Mouse (Mus musculus) erythroblast, embryonic 14.5 days (primary cell): ENCODE data around the gene Usp16. TPM values are rescaled to one million over a fixed set of nuclear protein-coding genes. Genes with fewer than 3 reads are reported as not detected.
A peak's percentile ranks its signal among the peaks of the same experiment; 100 is the strongest.

Experiments
- H3K27me3 ChIP-seq: 2 replicates; pipeline ENCODE4 v1.6.1; 2012; ENCODE audit warnings: inconsistent platforms; ENCODE audit not compliant: control insufficient read depth
- H3K36me3 ChIP-seq: 2 replicates; pipeline ENCODE4 v1.6.1; 2012; ENCODE audit warnings: mild to moderate bottlenecking, inconsistent platforms; ENCODE audit not compliant: control insufficient read depth
- H3K4me1 ChIP-seq: 2 replicates; pipeline ENCODE4 v1.6.1; 2012; ENCODE audit warnings: inconsistent platforms; ENCODE audit not compliant: control insufficient read depth
- H3K4me3 ChIP-seq: replicated peaks from 2 replicates; pipeline ENCODE3; 2012; ENCODE audit warnings: moderate library complexity, mild to moderate bottlenecking, inconsistent platforms
- H3K9me3 ChIP-seq: 2 replicates; pipeline ENCODE4 v1.6.1; 2012; ENCODE audit warnings: low read length, inconsistent platforms, mixed read lengths; ENCODE audit not compliant: control insufficient read depth
- GATA1 ChIP-seq: IDR thresholded peaks from 2 replicates; pipeline ENCODE4 v1.6.1; 2012; ENCODE audit warnings: low read length, inconsistent platforms, mixed read lengths
- TAL1 ChIP-seq: IDR thresholded peaks from 3 replicates; pipeline ENCODE4 v1.6.1; 2012; ENCODE audit warnings: low read length, inconsistent platforms, mixed read lengths
- polyA plus RNA-seq: library from polyadenylated mRNA; stranded (reverse); fragments of >175 nt; gene quantifications from 2 replicates; pipeline ENCODE4 v1.2.3, GENCODE M21; 2012

Gene Usp16
- polyA plus RNA-seq, 1 experiment, result 1.1 TPM

DNA sequence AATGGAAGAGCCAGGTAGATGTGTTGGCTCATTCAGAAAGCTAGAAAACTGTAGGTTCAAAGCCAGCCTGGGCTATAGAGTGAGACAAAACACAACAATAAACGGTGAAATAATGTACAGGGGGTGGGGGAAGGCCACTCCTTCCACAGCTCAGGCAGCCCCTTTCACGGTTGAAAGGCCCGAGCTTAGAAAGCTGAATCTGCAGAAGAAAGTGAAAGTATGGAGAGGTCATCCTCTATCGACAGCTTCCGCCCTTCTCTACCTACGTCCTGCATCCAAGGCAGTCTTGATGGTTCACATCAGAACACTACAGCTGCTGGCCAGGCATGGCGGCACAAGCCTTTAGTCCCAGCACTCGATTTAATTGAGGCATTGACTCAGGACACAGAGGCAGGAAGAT is 15.8 kb upstream of the Usp16 start:
- TF ChIP-seq TAL1 (no peak), GATA1 (no peak)
- Histone ChIP-seq H3K4me1 (peaks cover 29% of the 10 kb centered on the region), H3K36me3 (peaks cover 6% of the 10 kb centered on the region), H3K4me3 (no peak overlapping the region), H3K27me3 (peaks cover 4% of the 10 kb centered on the region), H3K9me3 (no peaks in the 10 kb centered on the region)

DNA sequence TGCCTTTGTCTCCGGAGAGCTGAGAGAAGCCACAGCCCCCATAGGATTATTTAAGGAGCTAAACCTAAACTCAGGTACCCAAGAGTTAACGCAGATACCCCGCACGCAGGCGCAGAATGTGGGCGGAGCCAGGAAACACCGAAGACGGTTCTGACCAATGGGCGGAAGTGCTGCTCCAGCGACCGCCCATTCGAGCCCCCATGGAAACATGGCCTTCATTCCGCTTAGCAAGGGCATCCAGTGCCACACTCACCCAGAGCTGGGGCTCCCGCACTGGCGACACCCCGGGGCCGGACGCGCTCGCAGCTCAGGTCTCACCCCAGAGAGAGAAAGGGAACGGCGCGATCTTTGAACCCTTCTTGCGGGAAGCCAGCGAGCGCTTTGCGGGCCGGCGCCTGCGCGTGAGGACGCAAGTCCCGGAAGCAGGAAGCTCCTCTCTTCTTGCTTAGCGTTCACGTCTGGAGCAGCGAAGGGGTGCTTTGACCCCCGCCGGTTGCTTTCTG is 14.3 kb upstream of the Usp16 start, which contains the start of gene Rwdd2b:
Gene Rwdd2b, minus strand, starts transcription at position 390 of the 503 bp plus-strand sequence.
- H3K4me1 ChIP-seq, result peaks cover 25% of the 10 kb centered on the region
- peaks cover 11% of the 10 kb centered on the region for H3K27me3 ChIP-seq
- no peaks in the 10 kb centered on the region for H3K9me3 ChIP-seq
- H3K4me3 ChIP-seq, result peak within 1 kb of the TSS; percentile 94
- peaks cover 4% of the 10 kb centered on the region; the same call in 1 of the 2 replicates for H3K36me3 ChIP-seq
- TF ChIP-seq TAL1, result no peak
- no peak for TF ChIP-seq GATA1

- TF ChIP-seq TAL1 (no peak), GATA1 (no peak)
- Histone ChIP-seq H3K9me3 (no peaks in the 10 kb centered on the region), H3K4me3 (peak overlapping the region; percentile 94), H3K36me3 (peaks cover 1% of the 10 kb centered on the region; the same call in 1 of the 2 replicates), H3K4me1 (peaks cover 22% of the 10 kb centered on the region), H3K27me3 (peaks cover 11% of the 10 kb centered on the region)
Observed at GRCm38 (mm10) chr16:87441089-87441488, 13.4 kb upstream of the Usp16 start.

DNA sequence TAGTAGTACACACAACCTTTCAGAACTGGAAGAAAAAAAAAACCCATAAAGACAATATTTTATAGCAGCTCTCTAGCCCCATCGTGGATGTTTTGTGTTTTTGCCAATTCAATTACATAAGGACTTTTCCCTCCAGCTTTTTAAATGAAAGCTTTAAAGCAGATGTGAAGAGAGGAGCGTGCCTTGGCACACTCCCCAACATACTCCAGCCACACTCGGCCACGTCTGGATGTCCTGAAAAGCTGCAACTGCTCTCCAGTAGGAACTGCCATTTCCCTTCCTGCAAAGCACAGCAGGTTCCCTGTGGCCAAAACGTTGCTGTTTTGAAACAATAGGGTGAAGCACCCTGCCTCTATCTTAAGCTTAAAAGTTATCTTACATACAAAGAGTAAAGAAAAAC is 12.2 kb upstream of the Usp16 start:
- H3K9me3 ChIP-seq, result no peaks in the 10 kb centered on the region

GRCm38 (mm10) chr16:87443245-87443644 is 11.3 kb upstream of the Usp16 start:
- peaks cover 22% of the 10 kb centered on the region for H3K4me1 ChIP-seq
- H3K9me3 ChIP-seq, result no peaks in the 10 kb centered on the region
- H3K36me3 ChIP-seq, result no peaks in the 10 kb centered on the region
- H3K27me3 ChIP-seq, result peaks cover 13% of the 10 kb centered on the region
- H3K4me3 ChIP-seq, result no peak overlapping the region
- no peak for TF ChIP-seq TAL1
- no peak for TF ChIP-seq GATA1

More for the DNA sequence above, 12.2 kb upstream of the Usp16 start:
- H3K4me1 ChIP-seq, result peaks cover 22% of the 10 kb centered on the region
- no peak for TF ChIP-seq TAL1
- no peak for TF ChIP-seq GATA1
- H3K36me3 ChIP-seq, result no peaks in the 10 kb centered on the region
- H3K27me3 ChIP-seq, result peaks cover 13% of the 10 kb centered on the region
- H3K4me3 ChIP-seq, result no peak overlapping the region

DNA sequence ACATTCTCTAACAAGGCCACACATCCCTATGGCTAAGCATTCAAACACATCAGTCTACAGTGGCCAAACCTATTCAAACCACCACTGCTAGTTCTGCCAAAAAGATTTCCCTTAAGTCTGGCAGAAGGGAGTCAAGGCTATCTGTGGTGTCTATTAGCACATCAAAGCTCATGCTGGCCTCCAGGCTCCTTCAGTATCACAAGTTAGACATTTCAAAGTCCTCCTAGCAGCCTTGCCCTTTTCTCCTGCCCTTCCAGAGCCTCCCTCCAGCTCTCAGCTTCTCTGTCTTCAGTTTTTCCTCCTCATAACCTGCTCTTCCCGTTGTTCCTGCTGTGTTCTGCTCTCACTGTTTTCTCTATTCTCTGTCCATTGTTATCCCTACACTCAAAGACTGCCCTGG is 10.4 kb upstream of the Usp16 start:
- TF ChIP-seq GATA1 (no peak), TAL1 (no peak)
- no peaks in the 10 kb centered on the region for H3K36me3 ChIP-seq
- H3K27me3 ChIP-seq, result peaks cover 13% of the 10 kb centered on the region
- H3K4me3 ChIP-seq, result no peak overlapping the region
- H3K4me1 ChIP-seq, result peaks cover 19% of the 10 kb centered on the region
- H3K9me3 ChIP-seq, result no peaks in the 10 kb centered on the region

DNA sequence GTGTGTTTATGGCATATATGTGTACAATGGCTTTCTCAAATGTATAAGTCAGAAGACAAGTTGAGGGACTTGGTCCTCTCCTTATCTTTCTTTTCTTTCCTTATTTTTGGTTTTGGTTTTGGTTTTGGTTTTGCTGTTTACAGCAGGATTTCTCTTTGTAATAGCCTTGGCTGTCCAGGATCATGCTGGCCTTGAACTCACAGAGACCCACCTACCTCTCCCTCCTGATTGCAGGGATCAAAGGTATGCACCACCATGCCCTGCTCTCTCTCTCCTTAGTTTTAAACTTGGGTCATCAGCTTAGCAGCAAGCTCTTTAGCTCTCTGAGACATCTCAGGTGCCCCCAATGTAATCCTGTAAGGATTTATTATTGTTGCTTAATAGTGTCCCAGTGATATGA is 9.4 kb upstream of the Usp16 start:
- TF ChIP-seq TAL1, result no peak
- no peak for TF ChIP-seq GATA1
- no peaks in the 10 kb centered on the region for H3K36me3 ChIP-seq
- H3K27me3 ChIP-seq, result peaks cover 13% of the 10 kb centered on the region
- no peaks in the 10 kb centered on the region for H3K9me3 ChIP-seq
- H3K4me3 ChIP-seq, result no peak overlapping the region
- peaks cover 11% of the 10 kb centered on the region for H3K4me1 ChIP-seq

- Histone ChIP-seq H3K36me3 (no peaks in the 10 kb centered on the region), H3K4me1 (peaks cover 11% of the 10 kb centered on the region), H3K4me3 (no peak overlapping the region), H3K27me3 (peaks cover 13% of the 10 kb centered on the region), H3K9me3 (no peaks in the 10 kb centered on the region)
- TF ChIP-seq GATA1, result no peak
- TF ChIP-seq TAL1, result no peak
Observed at GRCm38 (mm10) chr16:87445528-87445927, 9.0 kb upstream of the Usp16 start.

- TF ChIP-seq TAL1 (no peak), GATA1 (no peak)
- H3K27me3 ChIP-seq, result no peaks in the 10 kb centered on the region; the same call in 1 of the 2 replicates
- peaks cover 34% of the 10 kb centered on the region for H3K4me1 ChIP-seq
- H3K4me3 ChIP-seq, result no peak overlapping the region
- peaks cover 2% of the 10 kb centered on the region; the same call in 1 of the 2 replicates for H3K9me3 ChIP-seq
- no peaks in the 10 kb centered on the region for H3K36me3 ChIP-seq
Observed at GRCm38 (mm10) chr16:87453226-87453625, 1.3 kb upstream of the Usp16 start.
